Mouse (Mus musculus): Measurements from ENCODE around the gene Rtl5.
A peak's percentile ranks its signal among the peaks of the same experiment; 100 is the strongest.
"Not testable (repeated sequence)": the region's sequence is repeated elsewhere in the genome, so short reads cannot be mapped to it uniquely, and the experiment has no call there.

Rtl5 gene

GRCm38 (mm10) chrX:102070591-102071471 is at the start of gene Rtl5:
Rtl5 (minus strand) TSS chrX:102071304.
- DNase-seq: peak; percentile 80 to 84

- DNase-seq: peak; percentile 95 to 96
Observed at GRCm38 (mm10) chrX:102119042-102119864, 48.1 kb upstream of the Rtl5 start, which contains the start of gene Pin4. Pin4 (plus strand) TSS chrX:102119447.

- DNase-seq: no peak
Observed at GRCm38 (mm10) chrX:102115676-102116075, 44.6 kb upstream of the Rtl5 start.

- DNase-seq: not testable (repeated sequence)
Observed at GRCm38 (mm10) chrX:102109349-102109748, 38.2 kb upstream of the Rtl5 start.

- not testable (repeated sequence) for DNase-seq
Observed at GRCm38 (mm10) chrX:102103830-102104229, 32.7 kb upstream of the Rtl5 start.

GRCm38 (mm10) chrX:102101886-102102285 is 30.8 kb upstream of the Rtl5 start:
- peak; percentile 12 to 33 for DNase-seq

GRCm38 (mm10) chrX:102094381-102094904 is 23.3 kb upstream of the Rtl5 start:
- DNase-seq: no peak

GRCm38 (mm10) chrX:102090605-102091004 is 19.5 kb upstream of the Rtl5 start:
- DNase-seq: no peak

- DNase-seq: no peak
Observed at GRCm38 (mm10) chrX:102085798-102086443, 14.8 kb upstream of the Rtl5 start.

GRCm38 (mm10) chrX:102082340-102082739 is 11.2 kb upstream of the Rtl5 start:
- no peak for DNase-seq

GRCm38 (mm10) chrX:102081573-102082279 is 10.6 kb upstream of the Rtl5 start:
- no peak for DNase-seq

- DNase-seq: no peak
Observed at GRCm38 (mm10) chrX:102081076-102081475, 10.0 kb upstream of the Rtl5 start.

GRCm38 (mm10) chrX:102076886-102077765 is 6.0 kb upstream of the Rtl5 start:
- no peak for DNase-seq

- no peak for DNase-seq
Observed at GRCm38 (mm10) chrX:102075158-102075557, 4.1 kb upstream of the Rtl5 start.

GRCm38 (mm10) chrX:102074435-102074834 is 3.3 kb upstream of the Rtl5 start:
- no peak for DNase-seq

- DNase-seq: no peak
Observed at GRCm38 (mm10) chrX:102073605-102074325, 2.7 kb upstream of the Rtl5 start.

GRCm38 (mm10) chrX:102071517-102071916 is 413 bp upstream of the Rtl5 start:
- DNase-seq: no peak

GRCm38 (mm10) chrX:102068811-102069540 is 2.1 kb downstream of the Rtl5 start:
- no peak for DNase-seq

- no peak for DNase-seq
Observed at GRCm38 (mm10) chrX:102067118-102067517, 4.0 kb downstream of the Rtl5 start.

- DNase-seq: peak; percentile 53 to 63
Observed at GRCm38 (mm10) chrX:102066134-102066533, 5.0 kb downstream of the Rtl5 start.
